In genomic region chr9:37045875-37046274, GRCm38 (mm10) we compare ENCODE assay signal across 14 mouse cellular contexts.
DNase-seq lines count a peak whose midpoint lies in the region.
"Had no signal": no experiment of that assay in that cellular context is flagged by ENCODE, and none has a peak within 500 bp of the region (broad histone marks: within the 10 kb centered on the region; RNA-seq: fewer than 3 reads in every experiment).

No protein-coding gene starts in this region.

- peak; percentile 48 to 76 for DNase-seq in adrenal gland, adult (ENCODE audit: inconsistent age in 2 of 2, low spot score in 1 of 2)
- no peak for DNase-seq in adrenal gland, postnatal 25 days
- DNase-seq in adrenal gland, postnatal 36 days = peak; percentile 27 to 41
- DNase-seq in adrenal gland, postnatal 14 days = no peak
- peak; percentile 56 for DNase-seq in 3T3-L1 (ENCODE audit: low read depth, low spot score)
- DNase-seq in spleen, adult 12 weeks (ENCODE audit: low spot score) = no peak
- DNase-seq: B cell, adult 2 months; cerebellum, adult 18-20 months; cerebellum, adult 9-10 months; cerebellum, postnatal 14 days; forebrain, postnatal 0 days; gastrocnemius, postnatal 36 days; kidney, adult 18-20 months; kidney, adult 9 months had no signal

Comparison
In these comparisons a context has a peak if more than half of its experiments do, and no peak if none do; other contexts are left out.
1. DNase-seq: peak in adrenal gland, adult (2 of 2), adrenal gland, postnatal 36 days (2 of 2) and 3T3-L1 (single experiment); none in adrenal gland, postnatal 25 days (single experiment), adrenal gland, postnatal 14 days (single experiment) and spleen, adult 12 weeks (single experiment).